Mouse (Mus musculus) neural tube, embryonic 14.5 days (tissue): ENCODE results near the gene Cyb561. TPM values are rescaled to one million over a fixed set of nuclear protein-coding genes. Genes with fewer than 3 reads are reported as not detected.

Experiments used
- ATAC-seq: fragments of 200-750 bp; cut with Nextera tagmentation; 2 replicates; pipeline ENCODE4 v1.8.0; 2017; ENCODE audit warnings: low read depth, mild to moderate bottlenecking, moderate TSS enrichment, moderate library complexity
- H3K27ac ChIP-seq: fragments of 300-500 bp; sonication (generic); 2 replicates; pipeline ENCODE4 v1.5.1; 2014; ENCODE audit warnings: low read depth, mild to moderate bottlenecking, control low read depth, low read length, moderate library complexity, mixed read lengths
- H3K27me3 ChIP-seq: fragments of 300-500 bp; sonication (generic); 2 replicates; pipeline ENCODE4 v1.6.1; 2014; ENCODE audit warnings: low read length; ENCODE audit not compliant: control insufficient read depth, insufficient read depth
- H3K36me3 ChIP-seq: fragments of 300-500 bp; sonication (generic); 2 replicates; pipeline ENCODE4 v1.6.1; 2014; ENCODE audit warnings: low read length, mixed read lengths; ENCODE audit not compliant: control insufficient read depth, insufficient read depth
- H3K4me1 ChIP-seq: fragments of 300-500 bp; sonication (generic); 2 replicates; pipeline ENCODE4 v1.6.1; 2014; ENCODE audit warnings: low read length; ENCODE audit not compliant: control insufficient read depth, insufficient read depth
- H3K4me2 ChIP-seq: fragments of 300-500 bp; sonication (generic); 2 replicates; pipeline ENCODE4 v1.6.1; 2014; ENCODE audit warnings: mild to moderate bottlenecking, low read depth, low read length, control low read depth
- H3K4me3 ChIP-seq: fragments of 300-500 bp; sonication (generic); 2 replicates; pipeline ENCODE4 v1.5.1; 2014; ENCODE audit warnings: low read depth, low read length, control low read depth, mixed read lengths
- H3K9ac ChIP-seq: fragments of 300-500 bp; sonication (generic); replicated peaks from 2 replicates; pipeline ENCODE4 v1.6.1; 2014; ENCODE audit warnings: low read depth, mild to moderate bottlenecking, control low read depth, low read length, mixed read lengths
- H3K9me3 ChIP-seq: fragments of 300-500 bp; sonication (generic); 2 replicates; pipeline ENCODE4 v1.6.1; 2016; ENCODE audit warnings: low read length; ENCODE audit not compliant: control insufficient read depth
- WGBS: fragments of 180-500 bp; shearing (Covaris S2); extraction: QIAGEN DNeasy Blood & Tissue Kit; methylation state at CpG from one replicate; pipeline ENCODE4 v1.1.7; 2014; 5-methylcytosine and 5-hydroxymethylcytosine counted together
- polyA plus RNA-seq: library from polyadenylated mRNA; unstranded; fragments of >200 nt; fragmentation: Nextera tagmentation; extraction: Ambion mirVana; gene quantifications from 2 replicates; pipeline ENCODE4 v1.2.1, GENCODE M21; 2014

The Cyb561 gene
- polyA plus RNA-seq, result 37.7 and 38.1 TPM in 2 replicates

- Histone ChIP-seq H3K4me2 (no peak within 1 kb of the TSS), H3K27me3 (no peaks in the 10 kb centered on the region), H3K36me3 (no peaks in the 10 kb centered on the region), H3K9ac (no peak within 1 kb of the TSS), H3K27ac (no peak within 1 kb of the TSS), H3K4me1 (no peaks in the 10 kb centered on the region), H3K9me3 (no peaks in the 10 kb centered on the region), H3K4me3 (no peak within 1 kb of the TSS)
- 79% methylated on average over 12 of the region's 12 CpGs for WGBS
- no peak for ATAC-seq
Observed at GRCm38 (mm10) chr11:105952911-105953386, at the start of gene Cyb561. TSS of gene Cyb561 (minus strand) at chr11:105953336.

GRCm38 (mm10) chr11:106001718-106002117 is 48.6 kb upstream of the Cyb561 start:
- H3K36me3 ChIP-seq, result no peaks in the 10 kb centered on the region
- ATAC-seq, result no peak
- H3K4me3 ChIP-seq, result no peak overlapping the region
- no peak overlapping the region for H3K27ac ChIP-seq
- 47% methylated on average over 4 of the region's 4 CpGs for WGBS
- H3K9me3 ChIP-seq, result no peaks in the 10 kb centered on the region
- H3K27me3 ChIP-seq, result no peaks in the 10 kb centered on the region
- no peaks in the 10 kb centered on the region for H3K4me1 ChIP-seq
- no peak overlapping the region for H3K9ac ChIP-seq
- H3K4me2 ChIP-seq, result no peak overlapping the region

- H3K4me2 ChIP-seq, result no peak overlapping the region
- H3K9me3 ChIP-seq, result no peaks in the 10 kb centered on the region
- whole genome bisulfite sequencing, result 92% methylated on average over 6 of the region's 6 CpGs
- H3K36me3 ChIP-seq, result no peaks in the 10 kb centered on the region
- no peak overlapping the region for H3K4me3 ChIP-seq
- no peak for ATAC-seq
- H3K27me3 ChIP-seq, result no peaks in the 10 kb centered on the region
- no peaks in the 10 kb centered on the region for H3K4me1 ChIP-seq
- no peak overlapping the region for H3K9ac ChIP-seq
- no peak overlapping the region for H3K27ac ChIP-seq
Observed at GRCm38 (mm10) chr11:106000062-106000461, 46.9 kb upstream of the Cyb561 start.

- no peak within 1 kb of the TSS for H3K27ac ChIP-seq
- H3K9me3 ChIP-seq, result no peaks in the 10 kb centered on the region
- ATAC-seq, result no peak
- H3K4me2 ChIP-seq, result no peak within 1 kb of the TSS
- no peak within 1 kb of the TSS for H3K4me3 ChIP-seq
- no peak within 1 kb of the TSS for H3K9ac ChIP-seq
- H3K27me3 ChIP-seq, result no peaks in the 10 kb centered on the region
- no peaks in the 10 kb centered on the region for H3K4me1 ChIP-seq
- 94% methylated on average over 3 of the region's 3 CpGs for WGBS
- no peaks in the 10 kb centered on the region for H3K36me3 ChIP-seq
Observed at GRCm38 (mm10) chr11:105994375-105994774, 41.2 kb upstream of the Cyb561 start, which contains the start of gene Ace3. TSS of gene Ace3 (plus strand) at chr11:105994675.

- no peaks in the 10 kb centered on the region for H3K9me3 ChIP-seq
- no peak for ATAC-seq
- no peak overlapping the region for H3K4me3 ChIP-seq
- WGBS, result 53% methylated on average over 2 of the region's 2 CpGs
- no peaks in the 10 kb centered on the region for H3K4me1 ChIP-seq
- H3K36me3 ChIP-seq, result no peaks in the 10 kb centered on the region
- H3K27me3 ChIP-seq, result no peaks in the 10 kb centered on the region
- H3K27ac ChIP-seq, result no peak overlapping the region
- no peak overlapping the region for H3K4me2 ChIP-seq
- H3K9ac ChIP-seq, result no peak overlapping the region
Observed at GRCm38 (mm10) chr11:105990231-105990630, 37.1 kb upstream of the Cyb561 start.

DNA sequence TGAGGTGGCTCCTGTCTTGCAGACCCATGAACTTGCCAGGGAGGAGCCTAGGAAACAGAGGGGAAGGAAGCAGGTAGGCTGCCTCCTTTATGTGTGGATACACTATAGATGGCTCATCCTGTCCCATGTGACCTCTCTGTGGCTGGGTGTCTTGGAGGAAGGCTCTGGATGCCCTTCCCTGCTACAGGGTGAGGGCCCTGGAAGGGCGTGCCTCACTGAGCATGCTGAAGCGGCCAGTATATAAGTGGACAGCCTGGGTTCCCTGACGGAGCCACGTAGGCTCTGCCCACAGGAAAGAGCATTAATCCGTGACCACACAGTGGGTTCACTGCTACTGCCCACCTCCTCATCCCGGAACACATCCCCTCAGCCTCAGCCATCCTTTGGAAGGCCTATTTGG is 36.3 kb upstream of the Cyb561 start:
- no peaks in the 10 kb centered on the region for H3K36me3 ChIP-seq
- H3K4me3 ChIP-seq, result no peak overlapping the region
- no peaks in the 10 kb centered on the region for H3K4me1 ChIP-seq
- H3K9me3 ChIP-seq, result no peaks in the 10 kb centered on the region
- no peak for ATAC-seq
- H3K27me3 ChIP-seq, result no peaks in the 10 kb centered on the region
- WGBS, result 86% methylated on average over 6 of the region's 6 CpGs
- no peak overlapping the region for H3K9ac ChIP-seq
- H3K4me2 ChIP-seq, result no peak overlapping the region
- no peak overlapping the region for H3K27ac ChIP-seq

- no peaks in the 10 kb centered on the region for H3K4me1 ChIP-seq
- WGBS, result 77% methylated on average over 6 of the region's 6 CpGs
- no peaks in the 10 kb centered on the region for H3K36me3 ChIP-seq
- no peak overlapping the region for H3K4me3 ChIP-seq
- no peak overlapping the region for H3K4me2 ChIP-seq
- no peaks in the 10 kb centered on the region for H3K27me3 ChIP-seq
- H3K9ac ChIP-seq, result no peak overlapping the region
- ATAC-seq, result no peak
- H3K27ac ChIP-seq, result no peak overlapping the region
- no peaks in the 10 kb centered on the region for H3K9me3 ChIP-seq
Observed at GRCm38 (mm10) chr11:105987446-105987845, 34.3 kb upstream of the Cyb561 start.

DNA sequence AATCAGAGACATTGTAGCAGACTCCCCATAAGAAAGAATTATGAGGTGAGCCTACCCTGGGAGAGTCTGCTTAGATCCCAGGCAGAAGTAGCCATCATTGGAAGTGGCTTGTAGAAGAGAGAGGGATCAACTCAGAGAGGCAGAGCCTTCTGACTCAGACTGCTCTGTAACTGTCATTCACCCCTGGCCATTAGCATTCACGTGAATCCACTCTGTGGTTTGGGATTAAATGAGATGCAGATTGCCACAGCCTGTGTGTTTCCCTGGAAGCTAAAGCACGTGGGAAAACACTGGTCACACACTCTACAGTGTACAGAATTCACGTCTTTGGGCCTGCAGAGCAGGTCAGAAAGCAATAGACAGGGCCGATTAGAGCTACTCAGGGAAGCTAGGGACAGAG is 31.3 kb upstream of the Cyb561 start:
- H3K4me3 ChIP-seq, result no peak overlapping the region
- H3K36me3 ChIP-seq, result no peaks in the 10 kb centered on the region
- H3K27me3 ChIP-seq, result no peaks in the 10 kb centered on the region
- no peak for ATAC-seq
- 61% methylated on average over 4 of the region's 4 CpGs for WGBS
- no peaks in the 10 kb centered on the region for H3K9me3 ChIP-seq
- H3K4me1 ChIP-seq, result no peaks in the 10 kb centered on the region
- no peak overlapping the region for H3K9ac ChIP-seq
- H3K27ac ChIP-seq, result no peak overlapping the region
- no peak overlapping the region for H3K4me2 ChIP-seq

GRCm38 (mm10) chr11:105978634-105979033 is 25.5 kb upstream of the Cyb561 start:
- H3K36me3 ChIP-seq, result no peaks in the 10 kb centered on the region
- no peaks in the 10 kb centered on the region for H3K4me1 ChIP-seq
- H3K4me3 ChIP-seq, result no peak overlapping the region
- WGBS, result 66% methylated on average over 5 of the region's 5 CpGs
- H3K27ac ChIP-seq, result no peak overlapping the region
- ATAC-seq, result no peak
- no peaks in the 10 kb centered on the region for H3K9me3 ChIP-seq
- no peak overlapping the region for H3K9ac ChIP-seq
- H3K27me3 ChIP-seq, result no peaks in the 10 kb centered on the region
- no peak overlapping the region for H3K4me2 ChIP-seq
